9 mouse cellular contexts compared by ENCODE assay signal in the genomic region with DNA sequence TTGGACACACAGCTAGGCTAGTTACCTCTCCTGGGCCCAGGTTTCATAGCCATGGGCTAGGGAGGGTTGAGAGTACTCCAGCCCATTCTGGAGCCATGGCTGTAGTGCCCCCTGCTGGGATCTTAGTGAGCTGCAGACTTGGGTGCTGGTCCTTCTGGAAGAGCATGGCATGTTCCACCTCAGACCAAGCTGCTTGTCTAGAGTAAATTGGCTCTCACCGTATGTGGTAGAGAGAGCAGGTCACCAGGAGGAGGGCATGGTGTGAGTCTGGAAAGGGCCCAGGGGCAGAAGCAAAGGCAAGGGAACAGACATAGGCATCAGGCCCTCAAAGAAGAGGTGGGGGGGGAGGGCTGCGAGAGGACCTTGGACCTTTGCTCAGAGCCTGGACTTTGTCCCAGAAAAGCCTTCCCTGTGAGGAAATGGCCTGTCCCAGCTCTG. TPM values are rescaled to one million over a fixed set of nuclear protein-coding genes. Genes with fewer than 3 reads are reported as not detected.
DNase-seq lines count a peak whose midpoint lies in the region; ATAC-seq lines count a peak whose summit lies in the region.
"Had no signal": no experiment of that assay in that cellular context is flagged by ENCODE, and none has a peak within 500 bp of the region (broad histone marks: within the 10 kb centered on the region; RNA-seq: fewer than 3 reads in every experiment).

No protein-coding gene starts in this region.

- H3K4me1 ChIP-seq in hindbrain, embryonic 11.5 days (replicated peaks; ENCODE audit: control insufficient read depth, insufficient read depth, low read length) = no peaks in the 10 kb centered on the region
- H3K4me1 ChIP-seq in hindbrain, embryonic 14.5 days (replicated peaks; ENCODE audit: control insufficient read depth, insufficient read depth, low read length) = no peaks in the 10 kb centered on the region
- H3K4me1 ChIP-seq: embryonic facial prominence, embryonic 15.5 days had no signal

- H3K4me3 ChIP-seq in hindbrain, embryonic 11.5 days (ENCODE audit: low read depth, low read length) = no peak overlapping the region
- no peak overlapping the region for H3K4me3 ChIP-seq in hindbrain, embryonic 14.5 days (replicated peaks; ENCODE audit: low read length)
- H3K4me3 ChIP-seq: embryonic facial prominence, embryonic 15.5 days had no signal

- peak; percentile 64 for DNase-seq in hindbrain, embryonic 11.5 days (ENCODE audit: low spot score)
- no peak for DNase-seq in hindbrain, embryonic 14.5 days (ENCODE audit: low spot score)
- DNase-seq in CD4-positive helper T cell, adult 2 months (ENCODE audit: low read depth, low spot score) = peak; percentile 28
- DNase-seq in adipocyte (ENCODE audit: low spot score) = peak; percentile 62
- peak; percentile 56 for DNase-seq in embryo, embryonic 10 days (ENCODE audit: low spot score)
- DNase-seq in kidney, postnatal 25 days = peak; percentile 82 to 93
- DNase-seq in retina, embryonic 14.5 days (ENCODE audit: low spot score) = peak; percentile 57

- no peak overlapping the region for H3K27ac ChIP-seq in hindbrain, embryonic 11.5 days (ENCODE audit: low read depth, low read length)
- H3K27ac ChIP-seq in hindbrain, embryonic 14.5 days = no peak overlapping the region
- H3K27ac ChIP-seq: embryonic facial prominence, embryonic 15.5 days had no signal

- H3K4me2 ChIP-seq in hindbrain, embryonic 11.5 days (replicated peaks; ENCODE audit: low read depth, low read length) = no peak overlapping the region
- no peak overlapping the region for H3K4me2 ChIP-seq in hindbrain, embryonic 14.5 days (replicated peaks)
- H3K4me2 ChIP-seq: embryonic facial prominence, embryonic 15.5 days had no signal

- ATAC-seq in hindbrain, embryonic 11.5 days (ENCODE audit: low FRiP score) = no peak
- ATAC-seq in hindbrain, embryonic 14.5 days (ENCODE audit: low FRiP score) = no peak
- ATAC-seq in erythroid progenitor cell, adult 5-6 weeks (replicated peaks; ENCODE audit: low FRiP score, poor library complexity, severe bottlenecking) = no peak

- H3K9me3 ChIP-seq in hindbrain, embryonic 11.5 days (ENCODE audit: control insufficient read depth, low read length) = no peaks in the 10 kb centered on the region
- H3K9me3 ChIP-seq in hindbrain, embryonic 14.5 days (ENCODE audit: control insufficient read depth, low read length) = no peaks in the 10 kb centered on the region
- H3K9me3 ChIP-seq: embryonic facial prominence, embryonic 15.5 days had no signal

- H3K36me3 ChIP-seq in hindbrain, embryonic 11.5 days (ENCODE audit: control insufficient read depth, insufficient read depth, low read length) = peaks cover 11% of the 10 kb centered on the region; the same call in 1 of the 2 replicates
- peaks cover 92% of the 10 kb centered on the region for H3K36me3 ChIP-seq in hindbrain, embryonic 14.5 days (replicated peaks; ENCODE audit: control insufficient read depth, insufficient read depth)

- no peak overlapping the region for H3K9ac ChIP-seq in hindbrain, embryonic 11.5 days (ENCODE audit: low read depth, low read length)
- no peak overlapping the region for H3K9ac ChIP-seq in hindbrain, embryonic 14.5 days
- H3K9ac ChIP-seq: embryonic facial prominence, embryonic 15.5 days had no signal

- WGBS in hindbrain, embryonic 11.5 days = 100% methylated on average over 2 of the region's 2 CpGs
- WGBS in hindbrain, embryonic 14.5 days = 98% methylated on average over 2 of the region's 2 CpGs

- H3K27me3 ChIP-seq in hindbrain, embryonic 11.5 days (ENCODE audit: control insufficient read depth, insufficient read depth, low read length) = no peaks in the 10 kb centered on the region
- no peaks in the 10 kb centered on the region for H3K27me3 ChIP-seq in hindbrain, embryonic 14.5 days (ENCODE audit: control insufficient read depth, insufficient read depth, low read length)
- H3K27me3 ChIP-seq: embryonic facial prominence, embryonic 15.5 days had no signal

RNA-seq across cellular contexts. Expression of a gene that starts 3.2 kb away (rescaled TPM):
- 0.07 and 0.15 TPM in 2 replicates for polyA plus RNA-seq in hindbrain, embryonic 11.5 days (2014; fragmentation: Nextera tagmentation; extraction: Ambion mirVana)
- polyA plus RNA-seq in hindbrain, embryonic 14.5 days (2014; fragmentation: Nextera tagmentation; extraction: Ambion mirVana) = 0.31 and 0.35 TPM in 2 replicates
- total RNA-seq in erythroid progenitor cell, adult 5-6 weeks (2015; ENCODE audit: low replicate concordance) = 0.72 and 2.1 TPM in 2 replicates
- total RNA-seq in erythroid progenitor cell, adult 5-6 weeks (2017; ENCODE audit: low replicate concordance) = 3.9 and 5.4 TPM in 2 replicates

RNA-seq across cellular contexts. Expression of a gene that starts 11.6 kb away (rescaled TPM):
- 113 and 118 TPM in 2 replicates for polyA plus RNA-seq in hindbrain, embryonic 11.5 days (2014; fragmentation: Nextera tagmentation; extraction: Ambion mirVana)
- polyA plus RNA-seq in hindbrain, embryonic 14.5 days (2014; fragmentation: Nextera tagmentation; extraction: Ambion mirVana) = 86.5 and 95.8 TPM in 2 replicates
- total RNA-seq in erythroid progenitor cell, adult 5-6 weeks (2015; ENCODE audit: low replicate concordance) = 9.6 and 9.7 TPM in 2 replicates
- 4.6 and 25.8 TPM in 2 replicates for total RNA-seq in erythroid progenitor cell, adult 5-6 weeks (2017; ENCODE audit: low replicate concordance)

RNA-seq across cellular contexts. Expression of a gene that starts 47.7 kb away (rescaled TPM):
- 38.0 and 38.1 TPM in 2 replicates for polyA plus RNA-seq in hindbrain, embryonic 11.5 days (2014; fragmentation: Nextera tagmentation; extraction: Ambion mirVana)
- 39.8 and 44.4 TPM in 2 replicates for polyA plus RNA-seq in hindbrain, embryonic 14.5 days (2014; fragmentation: Nextera tagmentation; extraction: Ambion mirVana)
- 11.9 and 12.2 TPM in 2 replicates for total RNA-seq in erythroid progenitor cell, adult 5-6 weeks (2015; ENCODE audit: low replicate concordance)
- 21.1 and 31.8 TPM in 2 replicates for total RNA-seq in erythroid progenitor cell, adult 5-6 weeks (2017; ENCODE audit: low replicate concordance)

RNA-seq across cellular contexts. Expression of a gene that starts 49.0 kb away (rescaled TPM):
- 26.0 and 28.7 TPM in 2 replicates for polyA plus RNA-seq in hindbrain, embryonic 11.5 days (2014; fragmentation: Nextera tagmentation; extraction: Ambion mirVana)
- polyA plus RNA-seq in hindbrain, embryonic 14.5 days (2014; fragmentation: Nextera tagmentation; extraction: Ambion mirVana) = 25.8 and 26.5 TPM in 2 replicates
- 6.8 and 12.6 TPM in 2 replicates for total RNA-seq in erythroid progenitor cell, adult 5-6 weeks (2015; ENCODE audit: low replicate concordance)
- total RNA-seq in erythroid progenitor cell, adult 5-6 weeks (2017; ENCODE audit: low replicate concordance) = 8.2 and 13.0 TPM in 2 replicates
